Mouse (Mus musculus) G1E (cell line): ENCODE data around the gene Hps4. TPM values are rescaled to one million over a fixed set of nuclear protein-coding genes. Genes with fewer than 3 reads are reported as not detected.
"Not testable (repeated sequence)": the region's sequence is repeated elsewhere in the genome, so short reads cannot be mapped to it uniquely, and the experiment has no call there.

Experiments
- ATAC-seq: 2 replicates; pipeline ENCODE4 v1.8.0; 2016; ENCODE audit warnings: mild to moderate bottlenecking; ENCODE audit not compliant: insufficient number of reproducible peaks, poor library complexity, low FRiP score, severe bottlenecking; ENCODE audit errors: extremely low read depth
- DNase-seq: peaks from one replicate; pipeline ENCODE4 v3.0.0; 2012; ENCODE audit warnings: low spot score
- H3K27me3 ChIP-seq: 2 replicates; pipeline ENCODE4 v1.6.1; 2012; ENCODE audit warnings: mild to moderate bottlenecking, low read length, inconsistent platforms; ENCODE audit not compliant: insufficient read depth
- H3K36me3 ChIP-seq: replicated peaks from 2 replicates; pipeline ENCODE3; 2012; ENCODE audit warnings: mild to moderate bottlenecking, inconsistent platforms
- H3K4me1 ChIP-seq: 2 replicates; pipeline ENCODE4 v1.6.1; 2012; ENCODE audit warnings: low read depth, low read length, inconsistent platforms, mixed read lengths; ENCODE audit not compliant: insufficient read depth
- H3K4me3 ChIP-seq: 2 replicates; pipeline ENCODE4 v1.5.1; 2012; ENCODE audit warnings: low read depth, mild to moderate bottlenecking, inconsistent platforms, low read length, moderate library complexity, mixed read lengths
- H3K9me3 ChIP-seq: replicated peaks from 2 replicates; pipeline ENCODE4 v1.6.1; 2012; ENCODE audit warnings: inconsistent platforms
- CTCF ChIP-seq: IDR thresholded peaks from 2 replicates; pipeline ENCODE4 v1.5.1; 2012; ENCODE audit warnings: low read depth, low read length, inconsistent platforms, mixed read lengths
- GATA1 ChIP-seq: IDR thresholded peaks from 2 replicates; pipeline ENCODE4 v1.6.1; 2012; ENCODE audit warnings: borderline replicate concordance, low read length, inconsistent platforms, mixed read lengths
- GATA2 ChIP-seq: IDR thresholded peaks from 2 replicates; pipeline ENCODE4 v1.6.1; 2012; ENCODE audit warnings: low read depth, low read length, inconsistent platforms, borderline replicate concordance
- POLR2AphosphoS5 ChIP-seq: IDR thresholded peaks from 2 replicates; pipeline ENCODE4 v1.6.1; 2012; ENCODE audit warnings: low read depth, low read length, inconsistent platforms; ENCODE audit not compliant: insufficient replicate concordance
- TAL1 ChIP-seq: conservative IDR thresholded peaks from 2 replicates; pipeline ENCODE4 v1.6.1; 2012; ENCODE audit warnings: low read depth, low read length, inconsistent platforms, mixed read lengths
- polyA plus RNA-seq: library from polyadenylated mRNA; stranded (reverse); fragments of >175 nt; gene quantifications from 2 replicates; pipeline ENCODE4 v1.2.3, GENCODE M21; 2012
- total RNA-seq, 2 experiments: library from RNA; stranded (forward) in 1 of 2; stranded (reverse) in 1 of 2; fragments of 200-1000 nt in 1 of 2; fragments of >200 nt in 1 of 2; fragmentation: Nextera tagmentation in 1 of 2; gene quantifications; 2 replicates each; pipeline ENCODE4 v1.2.3; 2014 to 2017

Hps4 gene
- total and polyA plus RNA-seq, 3 experiments: 16.7 to 47.7 (median 33.8) TPM

GRCm38 (mm10) chr5:112302310-112302709 lies 40.6 kb upstream of the Hps4 start:
- TF ChIP-seq GATA1: no peak
- TF ChIP-seq TAL1: no peak
- TF ChIP-seq CTCF: no peak
- TF ChIP-seq POLR2AphosphoS5: no peak
- TF ChIP-seq GATA2: no peak
- Histone ChIP-seq H3K36me3 (peaks cover 100% of the 10 kb centered on the region), H3K4me1 (peaks cover 59% of the 10 kb centered on the region), H3K27me3 (no peaks in the 10 kb centered on the region), H3K9me3 (no peaks in the 10 kb centered on the region), H3K4me3 (no peak overlapping the region)
- no peak for ATAC-seq
- no peak for DNase-seq

GRCm38 (mm10) chr5:112305842-112306241 lies 37.0 kb upstream of the Hps4 start:
- H3K4me3 ChIP-seq: no peak overlapping the region
- TF ChIP-seq POLR2AphosphoS5: no peak
- TF ChIP-seq GATA2: no peak
- no peak for TF ChIP-seq CTCF
- TF ChIP-seq TAL1: no peak
- no peak for TF ChIP-seq GATA1
- DNase-seq: no peak
- H3K4me1 ChIP-seq: peaks cover 35% of the 10 kb centered on the region
- H3K36me3 ChIP-seq: peaks cover 100% of the 10 kb centered on the region
- H3K9me3 ChIP-seq: no peaks in the 10 kb centered on the region
- no peaks in the 10 kb centered on the region for H3K27me3 ChIP-seq
- no peak for ATAC-seq

GRCm38 (mm10) chr5:112313222-112313885 lies 29.5 kb upstream of the Hps4 start:
- Histone ChIP-seq H3K4me3 (no peak overlapping the region), H3K36me3 (peaks cover 92% of the 10 kb centered on the region), H3K27me3 (no peaks in the 10 kb centered on the region), H3K9me3 (no peaks in the 10 kb centered on the region), H3K4me1 (peaks cover 5% of the 10 kb centered on the region; the same call in 1 of the 2 replicates)
- no peak for TF ChIP-seq TAL1
- no peak for TF ChIP-seq GATA1
- no peak for TF ChIP-seq POLR2AphosphoS5
- no peak for TF ChIP-seq GATA2
- TF ChIP-seq CTCF: no peak
- ATAC-seq (no peak), DNase-seq (no peak)

GRCm38 (mm10) chr5:112316468-112316867 lies 26.4 kb upstream of the Hps4 start:
- H3K27me3 ChIP-seq: no peaks in the 10 kb centered on the region
- no peaks in the 10 kb centered on the region; the same call in 1 of the 2 replicates for H3K9me3 ChIP-seq
- no peak overlapping the region for H3K4me3 ChIP-seq
- peaks cover 19% of the 10 kb centered on the region for H3K4me1 ChIP-seq
- peaks cover 61% of the 10 kb centered on the region for H3K36me3 ChIP-seq
- ATAC-seq (no peak), DNase-seq (no peak)
- TF ChIP-seq TAL1 (no peak), GATA1 (no peak), CTCF (no peak), GATA2 (no peak), POLR2AphosphoS5 (no peak)

GRCm38 (mm10) chr5:112317328-112317727 lies 25.6 kb upstream of the Hps4 start:
- no peak for TF ChIP-seq GATA1
- TF ChIP-seq CTCF: no peak
- no peak for TF ChIP-seq POLR2AphosphoS5
- no peak for TF ChIP-seq GATA2
- TF ChIP-seq TAL1: no peak
- H3K27me3 ChIP-seq: no peaks in the 10 kb centered on the region
- H3K4me3 ChIP-seq: no peak overlapping the region
- DNase-seq: no peak
- ATAC-seq: no peak
- H3K9me3 ChIP-seq: no peaks in the 10 kb centered on the region; the same call in 1 of the 2 replicates
- H3K36me3 ChIP-seq: peaks cover 52% of the 10 kb centered on the region
- H3K4me1 ChIP-seq: peaks cover 22% of the 10 kb centered on the region

GRCm38 (mm10) chr5:112319343-112319742 lies 23.5 kb upstream of the Hps4 start:
- not testable (repeated sequence) for H3K9me3 ChIP-seq, H3K27me3 ChIP-seq, DNase-seq, H3K4me3 ChIP-seq
- peaks cover 28% of the 10 kb centered on the region for H3K4me1 ChIP-seq
- ATAC-seq: 0 out of 2 replicates have a peak, but pooled peaks have one; percentile 16
- peaks cover 32% of the 10 kb centered on the region for H3K36me3 ChIP-seq

GRCm38 (mm10) chr5:112320379-112320778 lies 22.5 kb upstream of the Hps4 start:
- Histone ChIP-seq H3K27me3 (no peaks in the 10 kb centered on the region), H3K36me3 (peaks cover 22% of the 10 kb centered on the region), H3K4me1 (peaks cover 38% of the 10 kb centered on the region), H3K4me3 (no peak overlapping the region), H3K9me3 (no peaks in the 10 kb centered on the region; the same call in 1 of the 2 replicates)
- DNase-seq (no peak), ATAC-seq (no peak)
- TF ChIP-seq TAL1 (no peak), GATA2 (no peak), GATA1 (no peak), POLR2AphosphoS5 (no peak), CTCF (no peak)
